Mouse (Mus musculus) cerebellum, postnatal 36 days (tissue): ENCODE measurements around the gene Spint3.
"Not testable (repeated sequence)": the region's sequence is repeated elsewhere in the genome, so short reads cannot be mapped to it uniquely, and the experiment has no call there.

Experiments
- DNase-seq, 2 experiments: peaks; one replicate each; pipeline ENCODE4 v3.0.0; 2021 to 2022; ENCODE audit warnings: mixed read lengths in 2 of 2

Spint3 gene

GRCm38 (mm10) chr2:164573359-164573758, at the start of gene Spint3:
Spint3 (minus strand) TSS chr2:164573459.
- not testable (repeated sequence) for DNase-seq

GRCm38 (mm10) chr2:164621775-164622174, 48.5 kb upstream of the Spint3 start:
- DNase-seq: no peak

GRCm38 (mm10) chr2:164619050-164619449, 45.8 kb upstream of the Spint3 start:
- no peak for DNase-seq

GRCm38 (mm10) chr2:164615386-164615785, 42.1 kb upstream of the Spint3 start:
- no peak for DNase-seq

- not testable (repeated sequence) for DNase-seq
These were observed 40.2 kb upstream of the Spint3 start, which contains the start of the genes Wfdc6b and Wfdc8 for GRCm38 (mm10) chr2:164613471-164613870. Wfdc6b (plus strand) TSS chr2:164613522. Wfdc8 (minus strand) TSS chr2:164613626.

- no peak for DNase-seq
These were observed 35.5 kb upstream of the Spint3 start for GRCm38 (mm10) chr2:164608781-164609180.

GRCm38 (mm10) chr2:164604411-164604810, 31.2 kb upstream of the Spint3 start:
- no peak for DNase-seq

- no peak for DNase-seq
These were observed 30.2 kb upstream of the Spint3 start for GRCm38 (mm10) chr2:164603482-164603881.

- DNase-seq: no peak
These were observed 26.9 kb upstream of the Spint3 start for GRCm38 (mm10) chr2:164600179-164600578.

- DNase-seq: no peak
These were observed 20.2 kb upstream of the Spint3 start, which contains the start of gene Eppin for GRCm38 (mm10) chr2:164593494-164593893. Eppin (minus strand) TSS chr2:164593594.

GRCm38 (mm10) chr2:164592014-164592413, 18.8 kb upstream of the Spint3 start:
- peak in 1 of 2 experiments; percentile 7 for DNase-seq

- not testable (repeated sequence) for DNase-seq
These were observed 11.9 kb upstream of the Spint3 start, which contains the start of gene Wfdc6a for GRCm38 (mm10) chr2:164585025-164585725. Wfdc6a (minus strand) TSS chr2:164585447.

GRCm38 (mm10) chr2:164567460-164567859, 5.8 kb downstream of the Spint3 start:
- no peak for DNase-seq

- no peak for DNase-seq
These were observed 6.3 kb downstream of the Spint3 start for GRCm38 (mm10) chr2:164566997-164567396.

- no peak for DNase-seq
These were observed 8.9 kb downstream of the Spint3 start for GRCm38 (mm10) chr2:164564346-164564745.

- DNase-seq: peak in 1 of 2 experiments; percentile 5
These were observed 9.8 kb downstream of the Spint3 start for GRCm38 (mm10) chr2:164563339-164564038.

- no peak for DNase-seq
These were observed 10.7 kb downstream of the Spint3 start, which contains the start of gene Wfdc2 for GRCm38 (mm10) chr2:164562391-164563188. Wfdc2 (plus strand) TSS chr2:164562413.

GRCm38 (mm10) chr2:164560106-164560505, 13.2 kb downstream of the Spint3 start:
- DNase-seq: no peak

- no peak for DNase-seq
These were observed 14.1 kb downstream of the Spint3 start for GRCm38 (mm10) chr2:164558991-164559645.

- DNase-seq: no peak
These were observed 14.8 kb downstream of the Spint3 start for GRCm38 (mm10) chr2:164558426-164558825.

GRCm38 (mm10) chr2:164551502-164551901, 21.8 kb downstream of the Spint3 start:
- DNase-seq: no peak

GRCm38 (mm10) chr2:164550895-164551269, 22.4 kb downstream of the Spint3 start:
- DNase-seq: no peak
